In the genomic region with DNA sequence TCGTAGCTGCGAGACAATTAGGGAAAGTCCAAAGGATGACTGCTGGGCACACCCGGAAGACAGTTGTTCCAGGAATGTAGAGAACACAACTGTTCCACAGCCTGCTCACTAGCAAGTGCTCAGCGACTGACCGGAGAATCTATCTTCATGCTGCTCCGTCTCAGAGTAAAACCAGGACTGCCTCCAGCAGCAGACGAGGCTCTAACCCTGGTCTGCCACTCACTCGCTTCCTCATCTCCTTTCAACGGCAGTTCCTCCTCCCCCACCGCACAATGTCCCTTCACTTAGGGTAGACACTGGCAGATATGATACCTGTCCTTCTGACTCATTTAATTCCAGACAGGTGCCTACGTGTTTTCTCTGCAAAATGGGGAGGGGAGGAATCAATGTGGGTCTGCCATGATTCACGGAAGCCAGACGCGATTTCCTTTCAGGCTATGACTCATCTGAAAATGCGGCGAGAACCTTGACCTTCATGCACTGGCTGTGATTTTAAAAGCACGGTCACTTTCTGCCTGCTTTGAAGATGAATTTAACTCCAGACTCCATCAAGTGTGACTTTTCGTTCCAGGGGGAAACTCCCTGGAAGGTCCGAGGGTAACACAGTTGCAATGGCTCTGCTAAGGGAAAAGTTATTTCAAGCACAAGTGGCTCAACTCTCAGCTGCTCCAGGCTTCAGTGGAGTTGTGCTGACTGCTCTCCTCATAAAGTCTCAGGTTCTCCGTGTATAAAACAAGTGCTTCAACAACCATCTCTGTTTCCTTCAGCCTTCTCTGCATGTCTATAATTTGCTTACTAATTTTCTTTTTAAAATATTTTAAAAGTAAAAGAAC, we compare ENCODE assay signal across 10 mouse cellular contexts.
DNase-seq lines count a peak whose midpoint lies in the region; ATAC-seq and TF ChIP-seq lines count a peak whose summit lies in the region.
"Had no signal": no experiment of that assay in that cellular context is flagged by ENCODE, and none has a peak within 500 bp of the region (broad histone marks: within the 10 kb centered on the region; RNA-seq: fewer than 3 reads in every experiment).

No protein-coding gene starts in this region.

- no peak overlapping the region for H3K27ac ChIP-seq in gastrocnemius, adult 2 months
- no peak overlapping the region for H3K27ac ChIP-seq in embryonic facial prominence, embryonic 14.5 days (replicated peaks; ENCODE audit: low read depth, low read length)
- H3K27ac ChIP-seq: liver, embryonic 13.5 days had no signal

- no peak for ATAC-seq in embryonic facial prominence, embryonic 14.5 days (ENCODE audit: low read depth)
- no peak for ATAC-seq in inflammation-experienced regulatory T-cells, adult 6 months

- 0 out of 2 replicates have a peak, but pooled peaks cover 3% of the 10 kb centered on the region for H3K4me1 ChIP-seq in embryonic facial prominence, embryonic 14.5 days (ENCODE audit: control insufficient read depth, insufficient read depth, low read length)
- H3K4me1 ChIP-seq: liver, embryonic 13.5 days had no signal

- no peaks in the 10 kb centered on the region for H3K27me3 ChIP-seq in embryonic facial prominence, embryonic 14.5 days (replicated peaks; ENCODE audit: control insufficient read depth, insufficient read depth, low read length)
- H3K27me3 ChIP-seq: liver, embryonic 13.5 days had no signal

- H3K36me3 ChIP-seq in embryonic facial prominence, embryonic 14.5 days (ENCODE audit: control insufficient read depth, insufficient read depth, low read length) = no peaks in the 10 kb centered on the region
- H3K36me3 ChIP-seq: liver, embryonic 13.5 days had no signal

- intact Hi-C loops in gastrocnemius, adult 2 months (cut with DNase I) = loop anchor here (10.0 kb wide), 2 partner anchors 137 to 217 kb away; a partner anchor contains a TSS

- no peak for TF ChIP-seq CTCF in gastrocnemius, adult 2 months (IDR thresholded peaks at IDR 0.05)

- H3K9ac ChIP-seq in embryonic facial prominence, embryonic 14.5 days (ENCODE audit: low read depth, low read length) = no peak overlapping the region
- H3K9ac ChIP-seq: liver, embryonic 13.5 days had no signal

- WGBS in embryonic facial prominence, embryonic 14.5 days = 52% methylated on average over 20 of the region's 20 CpGs

- H3K4me3 ChIP-seq in gastrocnemius, adult 2 months = peak overlapping the region; percentile 63
- no peak overlapping the region for H3K4me3 ChIP-seq in embryonic facial prominence, embryonic 14.5 days (ENCODE audit: low read depth, low read length)
- H3K4me3 ChIP-seq: liver, embryonic 13.5 days had no signal

- DNase-seq in gastrocnemius, adult 2 months = no peak
- DNase-seq in gastrocnemius, adult 8-10 months (ENCODE audit: low spot score in 2 of 2) = no peak
- peak; percentile 5 to 8 for DNase-seq in B cell, adult 2 months
- peak; percentile 27 for DNase-seq in embryonic facial prominence, embryonic 14.5 days (ENCODE audit: low spot score)
- DNase-seq in kidney, postnatal 10 days = peak; percentile 17
- no peak for DNase-seq in embryo, embryonic 9.5 days (ENCODE audit: extremely low spot score)
- DNase-seq in embryo, embryonic 10.5 days (ENCODE audit: low spot score) = no peak
- DNase-seq: cerebellum, adult 8-10 months; liver, embryonic 13.5 days had no signal

- no peaks in the 10 kb centered on the region for H3K9me3 ChIP-seq in embryonic facial prominence, embryonic 14.5 days (ENCODE audit: control insufficient read depth, low read length)
- H3K9me3 ChIP-seq: liver, embryonic 13.5 days had no signal

- peak overlapping the region; percentile 40 for H3K4me2 ChIP-seq in embryonic facial prominence, embryonic 14.5 days (ENCODE audit: low read depth, low read length)
- H3K4me2 ChIP-seq: liver, embryonic 13.5 days had no signal

Comparison
In these comparisons a context has a peak if more than half of its experiments do, and no peak if none do; other contexts are left out.
1. DNase-seq: peak in B cell, adult 2 months (2 of 2), embryonic facial prominence, embryonic 14.5 days (single experiment) and kidney, postnatal 10 days (single experiment); none in gastrocnemius, adult 2 months (single experiment), gastrocnemius, adult 8-10 months (0 of 2), embryo, embryonic 9.5 days (single experiment) and embryo, embryonic 10.5 days (single experiment).